Mouse (Mus musculus) myocyte (in vitro differentiated cells): ENCODE measurements around the gene Gm10322.

Experiments used
- CEBPB ChIP-seq: IDR thresholded peaks from 2 replicates; pipeline ENCODE4 v1.6.1; 2011; ENCODE audit warnings: mild to moderate bottlenecking, moderate library complexity; ENCODE audit not compliant: poor library complexity, insufficient read depth, severe bottlenecking
- E2F4 ChIP-seq: IDR thresholded peaks from one replicate; pipeline ENCODE4 v1.6.1; 2011; ENCODE audit warnings: mild to moderate bottlenecking, control low read depth, moderate library complexity; ENCODE audit not compliant: insufficient read depth
- MYOD1 ChIP-seq, 3 experiments: IDR thresholded peaks; one replicate each; pipeline ENCODE4 v1.6.1; 2011; ENCODE audit warnings: control low read depth in 2 of 3, low read depth in 2 of 3, mild to moderate bottlenecking in 2 of 3, moderate library complexity in 1 of 3; ENCODE audit not compliant: insufficient read length in 2 of 3, control insufficient read depth in 1 of 3
- MYOG ChIP-seq, 3 experiments: IDR thresholded peaks; one replicate each; pipeline ENCODE4 v1.6.1; 2011; ENCODE audit warnings: control low read depth in 2 of 3, low read depth in 2 of 3, mild to moderate bottlenecking in 2 of 3; ENCODE audit not compliant: insufficient read length in 2 of 3, control insufficient read depth in 1 of 3, insufficient read depth in 1 of 3
- POLR2A ChIP-seq: IDR thresholded peaks from one replicate; pipeline ENCODE4 v1.6.1; 2011; ENCODE audit warnings: low read depth, mild to moderate bottlenecking, control low read depth, moderate library complexity; ENCODE audit not compliant: insufficient read length
- POLR2AphosphoS2 ChIP-seq: IDR thresholded peaks from one replicate; pipeline ENCODE4 v1.6.1; 2011; ENCODE audit warnings: low read depth, control low read depth; ENCODE audit not compliant: insufficient read length
- REST ChIP-seq: IDR thresholded peaks from one replicate; pipeline ENCODE4 v1.6.1; 2011; ENCODE audit warnings: mild to moderate bottlenecking, control low read depth, moderate library complexity; ENCODE audit not compliant: insufficient read depth, insufficient read length
- SRF ChIP-seq: IDR thresholded peaks from one replicate; pipeline ENCODE4 v1.6.1; 2011; ENCODE audit warnings: low read depth; ENCODE audit not compliant: control insufficient read depth, insufficient read length
- TCF12 ChIP-seq: IDR thresholded peaks from one replicate; pipeline ENCODE4 v1.6.1; 2011; ENCODE audit warnings: mild to moderate bottlenecking, control low read depth; ENCODE audit not compliant: poor library complexity, insufficient read depth, severe bottlenecking
- TCF3 ChIP-seq: IDR thresholded peaks from one replicate; pipeline ENCODE4 v1.6.1; 2011; ENCODE audit warnings: low read depth, control low read depth; ENCODE audit not compliant: insufficient read length
- USF1 ChIP-seq: IDR thresholded peaks from one replicate; pipeline ENCODE4 v1.6.1; 2011; ENCODE audit warnings: low read depth, mild to moderate bottlenecking, control low read depth, moderate library complexity

DNA sequence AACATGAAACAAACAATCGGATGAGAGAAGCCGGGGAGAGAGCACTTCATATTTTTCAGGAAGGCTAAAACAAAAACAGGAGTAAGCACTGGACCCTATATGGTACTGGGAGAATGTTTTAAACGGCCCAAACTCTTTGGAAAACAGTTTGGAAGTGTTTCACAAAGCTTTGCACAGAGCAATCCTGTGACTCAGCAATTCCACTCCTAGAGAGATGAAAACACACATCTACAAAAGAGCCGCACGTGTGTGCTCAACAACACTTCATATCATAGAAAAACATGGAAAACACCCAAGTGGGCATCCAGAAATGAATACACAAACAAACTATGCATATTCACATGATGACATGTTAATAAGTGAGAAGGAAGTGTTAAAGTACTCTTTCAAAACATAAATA is 30.2 kb upstream of the Gm10322 start:
- TF ChIP-seq POLR2AphosphoS2, result no peak
- no peak for TF ChIP-seq POLR2A
- no peak for TF ChIP-seq MYOG (IDR thresholded peaks at IDR 0.05; ENCODE audit: control insufficient read depth in 1 of 3, insufficient read depth in 1 of 3, insufficient read length in 2 of 3, low read depth in 2 of 3)
- TF ChIP-seq TCF12, result no peak
- no peak for TF ChIP-seq USF1
- no peak for TF ChIP-seq E2F4
- TF ChIP-seq TCF3, result no peak
- no peak for TF ChIP-seq REST
- no peak for TF ChIP-seq SRF
- no peak for TF ChIP-seq CEBPB
- TF ChIP-seq MYOD1 (IDR thresholded peaks at IDR 0.05; ENCODE audit: control insufficient read depth in 1 of 3, insufficient read length in 2 of 3, low read depth in 2 of 3), result no peak
